Mouse (Mus musculus): ENCODE measurements around the gene Ltbp1. TPM values are rescaled to one million over a fixed set of nuclear protein-coding genes. Genes with fewer than 3 reads are reported as not detected.

Ltbp1 gene
- total and polyA plus RNA-seq, 3 experiments, result 2.3 to 6.4 (median 2.5) TPM

DNA sequence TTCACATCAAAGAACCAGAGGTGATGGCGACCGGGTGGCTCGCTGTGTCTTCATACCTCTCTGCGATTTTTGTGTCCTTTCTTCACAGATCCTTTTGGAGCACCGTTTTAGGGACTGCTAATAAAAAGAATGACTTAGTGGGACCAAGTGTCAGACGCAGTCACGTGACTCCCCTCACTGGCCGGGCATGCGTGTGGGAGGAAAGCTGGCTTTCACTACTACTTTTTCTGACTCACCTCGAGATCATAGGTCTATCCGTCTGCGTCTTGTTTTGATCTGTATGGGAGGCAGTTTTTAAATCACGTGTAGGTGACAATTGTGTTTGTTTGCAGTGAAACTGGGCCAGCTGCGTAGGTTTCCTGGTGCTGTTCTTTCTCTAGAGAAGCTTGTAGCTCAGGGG is 28.0 kb downstream of the Ltbp1 start (continued):
- TF ChIP-seq RAD21 (IDR thresholded peaks at IDR 0.05; ENCODE audit: low read depth, low read length), result no peak

DNA sequence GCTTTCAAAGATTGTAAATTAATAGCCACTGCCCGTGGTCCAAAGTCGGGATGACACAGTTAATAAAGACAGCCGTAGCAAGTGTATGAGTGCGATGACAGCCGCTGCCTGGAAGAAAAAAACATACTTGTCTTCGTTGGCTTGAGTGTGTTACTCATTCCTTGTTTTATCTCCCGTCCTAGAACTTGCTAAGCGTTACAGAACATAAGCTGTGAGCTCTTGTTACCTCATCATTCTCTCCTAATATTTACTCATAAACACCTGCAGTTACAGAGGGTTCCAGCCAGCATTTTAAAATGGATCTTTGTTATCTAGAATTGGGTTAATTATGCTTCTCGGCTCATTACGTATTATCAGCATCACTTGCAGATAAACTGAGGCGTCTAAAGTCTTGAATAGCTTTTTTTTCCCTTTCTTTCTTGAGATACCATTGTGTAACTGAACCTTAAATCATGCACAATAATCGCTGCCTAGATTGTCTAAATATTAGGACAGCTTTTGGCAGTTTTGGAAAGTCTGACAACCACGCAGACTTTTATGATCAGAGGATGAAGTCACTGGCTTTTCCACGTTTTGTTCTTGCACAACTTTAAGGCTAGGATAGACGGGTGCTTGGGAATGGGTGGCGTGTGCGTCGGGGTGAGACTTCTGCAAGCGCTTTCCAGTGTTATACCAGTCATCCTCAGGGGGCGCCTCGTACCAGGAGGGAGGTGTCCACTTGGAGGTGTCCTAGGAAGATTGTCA is 28.7 kb downstream of the Ltbp1 start:
- H3K9me3 ChIP-seq (replicated peaks; ENCODE audit: low read length), result no peaks in the 10 kb centered on the region
- TF ChIP-seq E2F4 (IDR thresholded peaks at IDR 0.05; ENCODE audit: insufficient replicate concordance, low read depth, low read length) (no peak), MAX (IDR thresholded peaks at IDR 0.05; ENCODE audit: low read length) (no peak), MXI1 (IDR thresholded peaks at IDR 0.05; ENCODE audit: low read depth, low read length) (no peak), RAD21 (IDR thresholded peaks at IDR 0.05; ENCODE audit: low read depth, low read length) (no peak), USF2 (conservative IDR thresholded peaks at IDR 0.05; ENCODE audit: low read depth, low read length) (no peak), CTCF (conservative IDR thresholded peaks at IDR 0.05 in 1 of 2, IDR thresholded peaks at IDR 0.05 in 1 of 2; ENCODE audit: low read depth in 2 of 2, low read length in 2 of 2) (no peak), ETS1 (conservative IDR thresholded peaks at IDR 0.05; ENCODE audit: low read depth, low read length) (no peak), JUND (conservative IDR thresholded peaks at IDR 0.05; ENCODE audit: low read depth, low read length) (no peak), HCFC1 (IDR thresholded peaks at IDR 0.05; ENCODE audit: low read depth, low read length) (no peak)

DNA sequence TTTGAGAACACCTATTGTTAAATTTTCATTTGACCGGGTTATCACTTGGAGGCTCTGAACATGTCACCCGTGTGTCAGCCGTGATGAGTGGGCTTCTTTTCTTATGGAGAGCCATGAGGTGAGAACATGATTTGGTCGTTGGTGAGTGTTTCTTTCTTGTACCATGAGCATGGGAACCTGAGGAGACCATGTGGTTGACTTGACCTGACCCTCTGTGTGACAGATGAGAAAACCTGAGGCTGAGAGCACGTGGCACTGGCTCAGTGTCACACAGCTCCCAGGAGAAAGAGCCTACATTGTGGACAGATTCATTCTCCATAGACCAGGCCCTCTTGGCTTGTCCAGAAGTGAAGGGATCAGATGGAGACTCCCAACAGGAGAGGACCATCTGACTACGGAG is 31.5 kb downstream of the Ltbp1 start:
- Histone ChIP-seq H3K4me1 (ENCODE audit: control insufficient read depth in 1 of 2, insufficient read depth in 2 of 2) (no peaks in the 10 kb centered on the region), H3K9me3 (replicated peaks; ENCODE audit: low read length) (no peaks in the 10 kb centered on the region), H3K4me2 (ENCODE audit: insufficient read depth, low read depth, poor library complexity, severe bottlenecking) (no peak overlapping the region), H3K27ac (ENCODE audit: insufficient read depth, low read depth) (no peak overlapping the region), H3K9ac (ENCODE audit: insufficient read depth, low read depth) (no peak overlapping the region), H3K79me2 (replicated peaks; ENCODE audit: control insufficient read depth, extremely low read depth, insufficient read depth, poor library complexity, severe bottlenecking) (no peaks in the 10 kb centered on the region), H3K36me3 (replicated peaks in 1 of 2; ENCODE audit: control insufficient read depth in 1 of 2, insufficient read depth in 1 of 2, low read length in 1 of 2) (no peaks in the 10 kb centered on the region), H3K27me3 (replicated peaks) (no peaks in the 10 kb centered on the region), H3K4me3 (replicated peaks in 1 of 3; ENCODE audit: low read depth in 2 of 3, low read length in 2 of 3, poor library complexity in 1 of 3) (no peak overlapping the region)
- dilution Hi-C loops (cut with MboI; ENCODE audit: extremely low pct_ligation_motif_present, extremely low pct_unique_long_range_greater_than_20kb, low sequenced_read_pairs) (no loop called here), in situ Hi-C loops (cut with MboI; ENCODE audit: low pct_ligation_motif_present, low pct_unique_long_range_greater_than_20kb, low sequenced_read_pairs) (loop anchor here (25.0 kb wide), 1 partner anchor 325 kb away; no protein-coding TSS in a partner anchor)
- no peak for DNase-seq (ENCODE audit: extremely low read depth)
- TF ChIP-seq NELFE (IDR thresholded peaks at IDR 0.05; ENCODE audit: low read depth, low read length), result no peak
- TF ChIP-seq JUND (conservative IDR thresholded peaks at IDR 0.05; ENCODE audit: low read depth, low read length), result no peak
- TF ChIP-seq SMC3 (IDR thresholded peaks at IDR 0.05; ENCODE audit: low read depth, low read length), result no peak
- TF ChIP-seq JUN (IDR thresholded peaks at IDR 0.05; ENCODE audit: insufficient read depth, low read depth, low read length), result no peak
- no peak for TF ChIP-seq CHD1 (IDR thresholded peaks at IDR 0.05; ENCODE audit: low read depth, low read length)
- TF ChIP-seq E2F4 (IDR thresholded peaks at IDR 0.05; ENCODE audit: insufficient replicate concordance, low read depth, low read length), result no peak

More for the DNA sequence above, 28.7 kb downstream of the Ltbp1 start:
- no peak overlapping the region for H3K4me3 ChIP-seq (replicated peaks in 1 of 3; ENCODE audit: low read depth in 2 of 3, low read length in 2 of 3, poor library complexity in 1 of 3)
- dilution Hi-C loops (cut with MboI; ENCODE audit: extremely low pct_ligation_motif_present, extremely low pct_unique_long_range_greater_than_20kb, low sequenced_read_pairs) (no loop called here), in situ Hi-C loops (cut with MboI; ENCODE audit: low pct_ligation_motif_present, low pct_unique_long_range_greater_than_20kb, low sequenced_read_pairs) (loop anchor here (25.0 kb wide), 1 partner anchor 328 kb away; no protein-coding TSS in a partner anchor)
- H3K27ac ChIP-seq (ENCODE audit: insufficient read depth, low read depth), result no peak overlapping the region
- DNase-seq (ENCODE audit: extremely low read depth), result no peak
- no peak overlapping the region for H3K4me2 ChIP-seq (ENCODE audit: insufficient read depth, low read depth, poor library complexity, severe bottlenecking)
- H3K79me2 ChIP-seq (replicated peaks; ENCODE audit: control insufficient read depth, extremely low read depth, insufficient read depth, poor library complexity, severe bottlenecking), result no peaks in the 10 kb centered on the region
- H3K27me3 ChIP-seq (replicated peaks), result no peaks in the 10 kb centered on the region
- H3K9ac ChIP-seq (ENCODE audit: insufficient read depth, low read depth), result no peak overlapping the region
- no peaks in the 10 kb centered on the region for H3K36me3 ChIP-seq (replicated peaks in 1 of 2; ENCODE audit: control insufficient read depth in 1 of 2, insufficient read depth in 1 of 2, low read length in 1 of 2)
- no peaks in the 10 kb centered on the region for H3K4me1 ChIP-seq (ENCODE audit: control insufficient read depth in 1 of 2, insufficient read depth in 2 of 2)

Data from CH12.LX (cell line).